Mouse (Mus musculus) embryonic facial prominence, embryonic 11.5 days (tissue): ENCODE measurements at regions not wholly inside any gene's neighbourhood (a gene's known extent, or its start where the extent isn't known, plus 50 kb on each side); places are given as distances from the start of the nearest gene placed in this dataset.

Experiments
- ATAC-seq: fragments of 200-750 bp; cut with Nextera tagmentation; replicated peaks from 2 replicates; pipeline ENCODE4 v1.8.0; 2017; ENCODE audit warnings: low read depth; ENCODE audit not compliant: insufficient number of reproducible peaks, low FRiP score, low TSS enrichment
- DNase-seq: peaks from one replicate; pipeline ENCODE4 v3.0.0-alpha.2; 2015; ENCODE audit warnings: low spot score
- H3K27ac ChIP-seq: fragments of 300-500 bp; sonication (generic); replicated peaks from 2 replicates; pipeline ENCODE4 v1.5.1; 2014; ENCODE audit warnings: mild to moderate bottlenecking, low read depth, low read length, control low read depth
- H3K27me3 ChIP-seq: fragments of 300-500 bp; sonication (generic); 2 replicates; pipeline ENCODE4 v1.6.1; 2014; ENCODE audit warnings: mild to moderate bottlenecking, low read length, moderate library complexity, mixed read lengths; ENCODE audit not compliant: control insufficient read depth, insufficient read depth
- H3K36me3 ChIP-seq: fragments of 300-500 bp; sonication (generic); replicated peaks from 2 replicates; pipeline ENCODE4 v1.6.1; 2014; ENCODE audit warnings: low read depth, mild to moderate bottlenecking, low read length, moderate library complexity, mixed read lengths; ENCODE audit not compliant: control insufficient read depth, insufficient read depth
- H3K4me1 ChIP-seq: fragments of 300-500 bp; sonication (generic); 2 replicates; pipeline ENCODE4 v1.6.1; 2014; ENCODE audit warnings: low read length, mixed read lengths; ENCODE audit not compliant: control insufficient read depth, insufficient read depth
- H3K4me2 ChIP-seq: fragments of 300-500 bp; sonication (generic); 2 replicates; pipeline ENCODE4 v1.6.1; 2014; ENCODE audit warnings: low read depth, mild to moderate bottlenecking, control low read depth, low read length, moderate library complexity
- H3K4me3 ChIP-seq: fragments of 300-500 bp; sonication (generic); 2 replicates; pipeline ENCODE4 v1.5.1; 2014; ENCODE audit warnings: low read depth, low read length, control low read depth
- H3K9ac ChIP-seq: fragments of 300-500 bp; sonication (generic); replicated peaks from 2 replicates; pipeline ENCODE4 v1.6.1; 2014; ENCODE audit warnings: mild to moderate bottlenecking, control low read depth, low read length
- H3K9me3 ChIP-seq: fragments of 300-500 bp; sonication (generic); replicated peaks from 2 replicates; pipeline ENCODE4 v1.6.1; 2016; ENCODE audit warnings: mild to moderate bottlenecking, low read length, inconsistent platforms, mixed read lengths; ENCODE audit not compliant: control insufficient read depth
- WGBS: fragments of 180-500 bp; shearing (Covaris S2); extraction: QIAGEN DNeasy Blood & Tissue Kit; methylation state at CpG from one replicate; pipeline ENCODE4 v1.1.7; 2014; 5-methylcytosine and 5-hydroxymethylcytosine counted together

DNA sequence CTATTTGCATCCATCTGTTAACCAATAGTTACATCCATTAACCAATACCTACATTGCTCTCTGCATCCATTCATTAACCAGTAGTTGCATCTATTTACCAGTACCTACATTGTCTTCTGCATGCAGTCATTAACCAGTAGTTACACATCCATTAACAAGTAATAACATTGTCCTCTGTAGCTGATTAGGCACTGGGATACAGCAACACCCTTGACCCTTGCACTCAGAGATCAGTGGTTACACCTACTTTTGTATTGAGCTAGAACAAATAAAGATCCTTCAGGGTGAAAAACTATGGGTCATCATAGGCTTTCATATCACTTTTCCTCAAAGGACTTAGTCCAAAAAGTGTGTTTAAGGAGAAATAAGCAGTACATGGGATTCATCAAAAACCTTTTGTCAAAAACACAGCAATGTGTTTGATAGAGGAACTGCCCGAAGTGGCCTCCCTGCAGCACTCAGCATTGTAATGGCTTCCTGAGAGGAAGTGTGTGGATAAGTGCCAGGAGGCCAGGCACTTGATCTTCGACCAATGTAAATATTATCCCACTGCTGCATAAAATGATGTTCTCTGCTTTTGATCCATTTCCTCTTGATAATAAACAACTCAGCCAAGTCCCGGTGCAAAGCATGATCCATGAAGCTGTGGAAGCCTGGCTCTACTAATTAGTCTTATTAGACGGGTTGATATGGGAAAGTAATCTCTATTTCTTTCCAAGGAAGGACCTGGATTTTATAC lies 317.6 kb downstream of the Hs3st1 start:
- Histone ChIP-seq H3K27ac (no peak overlapping the region), H3K4me2 (no peak overlapping the region), H3K4me1 (no peaks in the 10 kb centered on the region), H3K9ac (no peak overlapping the region), H3K9me3 (no peaks in the 10 kb centered on the region), H3K4me3 (no peak overlapping the region), H3K36me3 (no peaks in the 10 kb centered on the region), H3K27me3 (no peaks in the 10 kb centered on the region)
- DNase-seq = no peak
- no peak for ATAC-seq
- 53% methylated on average over 4 of the region's 4 CpGs for WGBS

DNA sequence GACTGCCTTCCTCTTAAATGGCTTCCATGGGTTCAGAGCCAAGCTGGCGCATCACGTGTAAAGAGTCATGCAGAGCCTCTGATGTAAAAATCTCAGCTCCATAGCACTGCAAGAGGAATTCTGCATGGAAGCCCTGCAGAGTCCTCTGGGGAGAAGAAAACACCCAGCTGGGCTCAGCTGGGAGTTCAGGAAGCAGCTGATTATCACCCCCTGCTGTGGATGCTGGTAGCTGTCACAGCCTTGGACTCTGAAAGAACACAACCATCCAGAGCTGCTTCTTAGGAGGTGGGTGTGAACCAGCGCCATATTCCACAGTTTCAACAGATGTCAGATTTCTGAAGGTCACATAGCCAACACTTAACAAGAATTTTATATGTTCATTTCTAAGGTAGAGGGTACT lies 329.2 kb downstream of the Hs3st1 start:
- H3K4me3 ChIP-seq = no peak overlapping the region
- H3K27me3 ChIP-seq = no peaks in the 10 kb centered on the region
- ATAC-seq = no peak
- no peak overlapping the region for H3K4me2 ChIP-seq
- no peaks in the 10 kb centered on the region for H3K4me1 ChIP-seq
- no peaks in the 10 kb centered on the region for H3K9me3 ChIP-seq
- H3K27ac ChIP-seq = no peak overlapping the region
- H3K36me3 ChIP-seq = no peaks in the 10 kb centered on the region
- no peak overlapping the region for H3K9ac ChIP-seq
- WGBS = 73% methylated on average over 3 of the region's 3 CpGs
- DNase-seq = no peak

DNA sequence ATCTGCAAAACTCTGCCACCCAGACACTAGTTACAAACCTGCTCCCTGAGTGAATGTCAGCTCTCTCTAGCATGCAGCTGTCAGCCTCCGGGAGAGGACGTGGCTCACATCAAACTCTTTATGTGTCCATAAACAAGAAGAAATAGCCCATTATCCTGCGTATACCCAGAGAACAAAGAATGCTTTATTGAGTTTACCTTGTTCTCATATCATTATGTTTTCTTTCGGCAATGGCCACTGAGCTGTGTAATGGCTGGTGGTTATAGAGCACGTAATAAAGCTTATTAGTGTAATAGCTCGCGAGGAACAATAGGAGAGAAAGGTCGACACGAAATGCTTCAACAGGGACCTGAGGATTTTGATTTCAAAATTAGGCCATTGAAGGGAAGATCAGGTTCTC lies 331.6 kb downstream of the Hs3st1 start:
- Histone ChIP-seq H3K4me3 (no peak overlapping the region), H3K4me2 (no peak overlapping the region), H3K9me3 (no peaks in the 10 kb centered on the region), H3K4me1 (no peaks in the 10 kb centered on the region), H3K27ac (no peak overlapping the region), H3K27me3 (no peaks in the 10 kb centered on the region), H3K9ac (no peak overlapping the region), H3K36me3 (no peaks in the 10 kb centered on the region)
- WGBS = 70% methylated on average over 9 of the region's 9 CpGs
- DNase-seq (no peak), ATAC-seq (no peak)

DNA sequence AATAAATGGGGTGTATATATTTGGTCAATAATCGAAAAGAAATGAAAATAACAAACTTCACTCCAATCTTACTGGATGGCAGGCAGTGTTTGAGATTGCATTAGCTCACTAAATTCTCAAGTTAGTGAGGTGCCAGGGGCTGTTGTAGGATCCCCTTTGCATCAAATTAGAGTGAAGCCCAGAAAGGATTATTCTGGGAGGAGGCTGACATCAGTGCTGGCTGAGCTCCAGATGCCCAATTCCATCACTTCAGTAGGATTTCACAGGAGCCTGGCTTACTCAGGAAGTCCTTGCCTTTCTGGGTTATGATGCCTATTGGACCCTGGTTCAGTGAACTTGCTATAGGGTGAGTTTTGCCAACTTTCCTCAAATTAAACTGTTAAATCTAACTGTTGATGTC lies 336.5 kb downstream of the Hs3st1 start:
- ATAC-seq = no peak

DNA sequence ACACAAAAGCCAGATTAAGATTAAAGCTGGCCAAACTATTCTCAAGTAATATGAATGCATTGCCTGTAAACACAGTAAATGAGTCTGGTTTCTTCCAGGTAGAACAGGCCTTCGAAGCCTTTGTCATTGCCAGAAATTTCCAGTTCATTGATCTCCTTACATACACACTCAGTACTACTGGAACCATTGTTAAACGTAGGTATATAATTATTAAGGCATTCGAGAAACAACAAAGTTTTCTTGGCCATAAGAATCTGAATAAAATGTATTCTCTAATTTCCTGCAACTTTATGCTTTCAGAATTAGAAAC lies 337.5 kb downstream of the Hs3st1 start:
- 78% methylated on average over 3 of the region's 3 CpGs for WGBS
- H3K4me2 ChIP-seq = no peak overlapping the region

More for the DNA sequence above, 336.5 kb downstream of the Hs3st1 start:
- no peaks in the 10 kb centered on the region for H3K36me3 ChIP-seq
- no peak overlapping the region for H3K27ac ChIP-seq
- no peak overlapping the region for H3K4me3 ChIP-seq
- no peak overlapping the region for H3K9ac ChIP-seq
- no peak for DNase-seq
- H3K27me3 ChIP-seq = no peaks in the 10 kb centered on the region
- H3K9me3 ChIP-seq = no peaks in the 10 kb centered on the region
- H3K4me2 ChIP-seq = no peak overlapping the region
- no peaks in the 10 kb centered on the region for H3K4me1 ChIP-seq
- 83% methylated on average over 1 of the region's 1 CpGs for WGBS

DNA sequence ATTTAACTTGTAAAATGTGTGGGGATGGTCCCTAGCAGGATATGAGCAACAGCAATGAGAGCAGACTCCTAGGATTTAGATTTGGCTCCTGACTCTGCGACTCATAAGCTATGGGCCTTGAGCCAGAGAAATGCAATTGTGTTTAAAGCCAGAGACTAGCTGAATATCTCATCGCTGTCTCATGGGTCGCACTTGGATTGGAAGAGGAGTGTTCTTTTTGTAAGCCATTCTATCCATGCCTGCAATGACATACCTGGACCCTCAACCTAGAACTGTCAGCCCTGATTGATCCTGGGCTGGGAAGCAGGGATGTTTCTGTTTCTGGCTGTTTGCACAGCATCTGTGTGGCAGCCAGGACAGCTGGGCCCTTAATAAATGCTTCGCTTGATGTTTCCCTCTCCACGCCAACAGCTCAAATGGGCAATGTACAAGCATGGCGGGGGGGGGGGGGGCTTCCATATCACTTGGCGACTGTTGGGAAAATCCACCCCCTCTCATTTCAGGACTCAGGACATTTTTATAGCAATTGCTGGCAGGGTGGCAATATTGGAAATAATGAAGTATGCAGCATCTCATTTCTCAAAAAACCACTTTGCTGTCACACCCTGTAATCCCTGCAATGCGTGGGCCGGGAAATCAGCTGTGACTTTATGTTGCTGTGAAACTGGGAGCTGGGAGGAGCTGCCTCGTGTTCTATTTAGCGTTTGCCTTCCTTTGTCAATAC lies 338.0 kb downstream of the Hs3st1 start:
- no peak overlapping the region for H3K27ac ChIP-seq
- DNase-seq = no peak

More for the DNA sequence above, 337.5 kb downstream of the Hs3st1 start:
- Histone ChIP-seq H3K9me3 (no peaks in the 10 kb centered on the region), H3K27me3 (no peaks in the 10 kb centered on the region), H3K9ac (no peak overlapping the region), H3K36me3 (no peaks in the 10 kb centered on the region), H3K4me1 (no peaks in the 10 kb centered on the region), H3K27ac (no peak overlapping the region), H3K4me3 (no peak overlapping the region)
- ATAC-seq (no peak), DNase-seq (no peak)

DNA sequence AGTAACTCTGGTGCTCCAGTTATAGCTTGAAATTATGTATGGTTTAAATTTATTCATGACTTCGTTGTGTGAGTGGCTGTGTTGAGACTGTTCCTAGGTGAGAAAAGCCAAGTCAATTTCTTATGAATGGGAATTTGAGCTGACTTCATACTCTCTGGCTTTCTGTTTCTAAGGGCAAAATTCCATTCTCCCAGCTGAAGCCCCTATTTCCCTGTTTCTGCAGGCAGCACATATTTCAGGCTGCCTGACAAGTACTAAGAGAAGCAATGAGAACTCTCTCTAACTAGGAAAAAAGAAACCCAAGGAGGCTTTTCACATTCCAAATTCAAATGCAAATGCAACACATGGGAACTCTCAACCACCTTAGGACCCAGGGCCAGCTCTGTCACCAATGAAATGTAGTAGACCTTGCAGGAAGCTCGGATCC lies 338.7 kb downstream of the Hs3st1 start:
- Histone ChIP-seq H3K4me3 (no peak overlapping the region), H3K36me3 (no peaks in the 10 kb centered on the region), H3K4me1 (no peaks in the 10 kb centered on the region), H3K9ac (no peak overlapping the region), H3K4me2 (no peak overlapping the region), H3K27me3 (no peaks in the 10 kb centered on the region), H3K9me3 (no peaks in the 10 kb centered on the region), H3K27ac (no peak overlapping the region)
- no peak for ATAC-seq
- 48% methylated on average over 2 of the region's 2 CpGs for WGBS
- no peak for DNase-seq

More for the DNA sequence above, 338.0 kb downstream of the Hs3st1 start:
- Histone ChIP-seq H3K36me3 (no peaks in the 10 kb centered on the region), H3K4me3 (no peak overlapping the region), H3K4me2 (no peak overlapping the region), H3K4me1 (no peaks in the 10 kb centered on the region), H3K27me3 (no peaks in the 10 kb centered on the region), H3K9me3 (no peaks in the 10 kb centered on the region), H3K9ac (no peak overlapping the region)
- 76% methylated on average over 11 of the region's 11 CpGs for WGBS
- no peak for ATAC-seq

DNA sequence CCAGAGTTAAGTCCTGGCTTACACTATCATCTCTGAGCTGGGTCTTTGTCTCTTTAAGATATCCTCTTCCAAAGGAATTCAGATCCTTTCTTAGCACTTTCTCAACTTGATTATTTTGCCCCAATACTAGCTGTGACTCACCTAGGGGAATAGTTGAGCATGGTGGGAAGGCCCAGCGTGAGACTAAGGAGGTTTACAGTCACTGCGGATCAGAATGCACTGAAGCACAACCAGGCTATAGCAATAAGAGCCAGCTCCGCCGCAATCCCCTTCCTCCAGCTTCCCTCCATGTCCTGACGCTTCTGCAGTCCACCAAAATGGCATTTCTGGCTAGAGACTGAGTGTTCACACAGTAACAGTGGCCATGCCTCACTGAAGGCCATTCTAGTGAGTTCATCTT lies 342.5 kb downstream of the Hs3st1 start:
- no peak overlapping the region for H3K9ac ChIP-seq
- H3K4me1 ChIP-seq = no peaks in the 10 kb centered on the region
- no peaks in the 10 kb centered on the region for H3K27me3 ChIP-seq
- H3K27ac ChIP-seq = no peak overlapping the region
- no peak overlapping the region for H3K4me3 ChIP-seq
- DNase-seq (no peak), ATAC-seq (no peak)
- no peak overlapping the region for H3K4me2 ChIP-seq
- 53% methylated on average over 5 of the region's 5 CpGs for WGBS
- no peaks in the 10 kb centered on the region for H3K36me3 ChIP-seq
- H3K9me3 ChIP-seq = no peaks in the 10 kb centered on the region
